Mouse (Mus musculus) intestine, postnatal 0 days (tissue): ENCODE measurements at regions not wholly inside any gene's neighbourhood (a gene's known extent, or its start where the extent isn't known, plus 50 kb on each side); places are given as distances from the start of the nearest gene placed in this dataset.

Experiments used
- ATAC-seq: fragments of 200-750 bp; cut with Nextera tagmentation; 2 replicates; pipeline ENCODE4 v1.8.0; 2017; ENCODE audit warnings: mild to moderate bottlenecking, moderate TSS enrichment, moderate library complexity
- H3K27ac ChIP-seq: fragments of 300-500 bp; sonication (generic); 2 replicates; pipeline ENCODE4 v1.5.1; 2014; ENCODE audit warnings: mild to moderate bottlenecking, low read depth, low read length, moderate library complexity
- H3K27me3 ChIP-seq: fragments of 300-500 bp; sonication (generic); replicated peaks from 2 replicates; pipeline ENCODE4 v1.6.1; 2014; ENCODE audit warnings: low read length, mixed read lengths; ENCODE audit not compliant: control insufficient read depth, insufficient read depth
- H3K36me3 ChIP-seq: fragments of 300-500 bp; sonication (generic); 2 replicates; pipeline ENCODE4 v1.6.1; 2014; ENCODE audit warnings: mild to moderate bottlenecking, moderate library complexity; ENCODE audit not compliant: control insufficient read depth, insufficient read depth
- H3K4me1 ChIP-seq: fragments of 300-500 bp; sonication (generic); replicated peaks from 2 replicates; pipeline ENCODE4 v1.6.1; 2014; ENCODE audit warnings: antibody characterized with exemption, low read length, mixed read lengths; ENCODE audit not compliant: control insufficient read depth, insufficient read depth
- H3K4me2 ChIP-seq: fragments of 300-500 bp; sonication (generic); replicated peaks from 2 replicates; pipeline ENCODE4 v1.6.1; 2014; ENCODE audit warnings: low read depth, mild to moderate bottlenecking, moderate library complexity
- H3K4me3 ChIP-seq: fragments of 300-500 bp; sonication (generic); 2 replicates; pipeline ENCODE4 v1.5.1; 2014; ENCODE audit warnings: low read depth, low read length
- H3K9ac ChIP-seq: fragments of 300-500 bp; sonication (generic); 2 replicates; pipeline ENCODE4 v1.6.1; 2014; ENCODE audit warnings: mild to moderate bottlenecking, low read depth, low read length
- H3K9me3 ChIP-seq: fragments of 300-500 bp; sonication (generic); 2 replicates; pipeline ENCODE4 v1.6.1; 2016; ENCODE audit warnings: mixed run types; ENCODE audit not compliant: control insufficient read depth
- CTCF ChIP-seq: sonication (generic); IDR thresholded peaks from 2 replicates; pipeline ENCODE4 v1.5.1; 2016; ENCODE audit warnings: low read depth, mild to moderate bottlenecking, control low read depth, antibody characterized with exemption, moderate library complexity
- WGBS: fragments of 180-500 bp; shearing (Covaris S2); extraction: QIAGEN DNeasy Blood & Tissue Kit; methylation state at CpG from one replicate; pipeline ENCODE4 v1.1.7; 2014; 5-methylcytosine and 5-hydroxymethylcytosine counted together

GRCm38 (mm10) chr5:96924736-96925429, 72.6 kb upstream of the Bmp2k start:
- ATAC-seq = no peak
- Histone ChIP-seq H3K9me3 (no peaks in the 10 kb centered on the region), H3K36me3 (no peaks in the 10 kb centered on the region), H3K9ac (no peak overlapping the region), H3K4me1 (0 out of 2 replicates have a peak, but pooled peaks cover 3% of the 10 kb centered on the region), H3K27ac (no peak overlapping the region), H3K4me3 (no peak overlapping the region), H3K27me3 (no peaks in the 10 kb centered on the region), H3K4me2 (no peak overlapping the region)
- TF ChIP-seq CTCF = no peak
- 83% methylated on average over 7 of the region's 7 CpGs for whole genome bisulfite sequencing

GRCm38 (mm10) chr5:96925943-96926342, 71.5 kb upstream of the Bmp2k start:
- ATAC-seq = no peak
- Histone ChIP-seq H3K4me3 (no peak overlapping the region), H3K36me3 (no peaks in the 10 kb centered on the region; the same call in 1 of the 2 replicates), H3K27ac (no peak overlapping the region), H3K9ac (no peak overlapping the region), H3K4me1 (0 out of 2 replicates have a peak, but pooled peaks cover under 1% of the 10 kb centered on the region), H3K4me2 (no peak overlapping the region), H3K9me3 (no peaks in the 10 kb centered on the region), H3K27me3 (no peaks in the 10 kb centered on the region)
- no peak for TF ChIP-seq CTCF
- 80% methylated on average over 2 of the region's 2 CpGs for WGBS

GRCm38 (mm10) chr5:96931091-96931490, 66.4 kb upstream of the Bmp2k start:
- Histone ChIP-seq H3K27ac (no peak overlapping the region), H3K4me2 (no peak overlapping the region), H3K36me3 (no peaks in the 10 kb centered on the region; the same call in 1 of the 2 replicates), H3K4me3 (no peak overlapping the region), H3K27me3 (no peaks in the 10 kb centered on the region), H3K9me3 (no peaks in the 10 kb centered on the region), H3K9ac (no peak overlapping the region), H3K4me1 (no peaks in the 10 kb centered on the region)
- TF ChIP-seq CTCF = no peak
- no peak for ATAC-seq
- 58% methylated on average over 2 of the region's 2 CpGs for WGBS

- ATAC-seq = no peak
- H3K4me1 ChIP-seq = no peaks in the 10 kb centered on the region
- H3K9me3 ChIP-seq = no peaks in the 10 kb centered on the region
- no peak overlapping the region for H3K9ac ChIP-seq
- H3K4me2 ChIP-seq = no peak overlapping the region
- H3K27me3 ChIP-seq = no peaks in the 10 kb centered on the region
- H3K27ac ChIP-seq = no peak overlapping the region
- 61% methylated on average over 4 of the region's 4 CpGs for WGBS
- H3K36me3 ChIP-seq = no peaks in the 10 kb centered on the region; the same call in 1 of the 2 replicates
- H3K4me3 ChIP-seq = no peak overlapping the region
- TF ChIP-seq CTCF = no peak
Observed at GRCm38 (mm10) chr5:96931576-96932152, 65.8 kb upstream of the Bmp2k start.

GRCm38 (mm10) chr5:96936239-96936638, 61.2 kb upstream of the Bmp2k start:
- no peak for ATAC-seq
- H3K9ac ChIP-seq = no peak overlapping the region
- no peaks in the 10 kb centered on the region for H3K4me1 ChIP-seq
- WGBS = 80% methylated on average over 3 of the region's 3 CpGs
- H3K36me3 ChIP-seq = no peaks in the 10 kb centered on the region
- no peaks in the 10 kb centered on the region for H3K9me3 ChIP-seq
- H3K27ac ChIP-seq = no peak overlapping the region
- no peaks in the 10 kb centered on the region for H3K27me3 ChIP-seq
- H3K4me2 ChIP-seq = no peak overlapping the region
- H3K4me3 ChIP-seq = no peak overlapping the region
- no peak for TF ChIP-seq CTCF

GRCm38 (mm10) chr5:96938718-96939117, 58.8 kb upstream of the Bmp2k start:
- 51% methylated on average over 11 of the region's 11 CpGs for WGBS
- TF ChIP-seq CTCF = no peak
- Histone ChIP-seq H3K9me3 (no peaks in the 10 kb centered on the region), H3K4me2 (peak overlapping the region; percentile 49), H3K27me3 (no peaks in the 10 kb centered on the region), H3K27ac (no peak overlapping the region), H3K4me1 (no peaks in the 10 kb centered on the region), H3K36me3 (no peaks in the 10 kb centered on the region), H3K9ac (no peak overlapping the region), H3K4me3 (no peak overlapping the region)
- ATAC-seq = no peak
